Comparison of ENCODE assay signal across 9 mouse cellular contexts in the genomic region with DNA sequence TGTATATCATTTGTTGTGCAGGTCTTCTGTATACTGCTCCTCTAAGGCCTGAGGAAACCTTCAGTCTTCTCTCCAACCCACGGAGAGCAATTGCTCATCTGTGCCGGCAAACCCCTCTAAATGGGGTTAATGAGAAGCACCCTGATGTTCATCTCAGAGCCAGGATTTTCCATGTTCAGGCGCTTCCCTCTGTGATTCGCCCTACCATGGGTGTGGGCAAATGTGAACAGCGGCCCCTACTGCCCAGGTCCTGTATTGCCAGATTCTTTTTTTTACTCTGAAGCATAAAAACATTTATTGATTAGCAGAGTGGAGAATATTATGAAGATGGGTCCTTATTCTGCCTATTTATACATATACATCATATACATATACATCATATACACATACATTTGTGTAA.
DNase-seq lines count a peak whose midpoint lies in the region; ATAC-seq and TF ChIP-seq lines count a peak whose summit lies in the region.
"Had no signal": no experiment of that assay in that cellular context is flagged by ENCODE, and none has a peak within 500 bp of the region (broad histone marks: within the 10 kb centered on the region; RNA-seq: fewer than 3 reads in every experiment).

No protein-coding gene starts in this region.

- no peak overlapping the region for H3K9ac ChIP-seq in liver, adult 2 months (ENCODE audit: low read depth, low read length)
- H3K9ac ChIP-seq in liver, embryonic 12.5 days: no peak overlapping the region

- no peaks in the 10 kb centered on the region for H3K36me3 ChIP-seq in liver, adult 2 months (ENCODE audit: control insufficient read depth, insufficient read depth, low read length)
- no peaks in the 10 kb centered on the region for H3K36me3 ChIP-seq in liver, embryonic 12.5 days

- no peaks in the 10 kb centered on the region for H3K4me1 ChIP-seq in liver, adult 2 months (ENCODE audit: control insufficient read depth, insufficient read depth, low read length)
- H3K4me1 ChIP-seq in liver, embryonic 12.5 days: no peaks in the 10 kb centered on the region
- peaks cover 4% of the 10 kb centered on the region for H3K4me1 ChIP-seq in embryonic fibroblast, embryonic 13.5 days (ENCODE audit: control insufficient read depth, insufficient read depth, low read length)

- no peak for ATAC-seq in liver, embryonic 12.5 days
- ATAC-seq in erythroid progenitor cell, adult 5-6 weeks (replicated peaks; ENCODE audit: low FRiP score, poor library complexity, severe bottlenecking): no peak

- no peak overlapping the region for H3K27ac ChIP-seq in liver, adult 2 months (replicated peaks; ENCODE audit: insufficient read depth, low read depth, low read length)
- no peak overlapping the region for H3K27ac ChIP-seq in liver, embryonic 12.5 days
- no peak overlapping the region for H3K27ac ChIP-seq in embryonic fibroblast, embryonic 13.5 days (ENCODE audit: insufficient read depth, low read length)
- H3K27ac ChIP-seq: macrophage had no signal

- 38% methylated on average over 5 of the region's 5 CpGs for WGBS in liver, adult 2 months
- WGBS in liver, embryonic 12.5 days (ENCODE audit: insufficient replicate concordance): 33% methylated on average over 5 of the region's 5 CpGs

- H3K79me2 ChIP-seq in liver, adult 2 months (ENCODE audit: control insufficient read depth, insufficient read depth, low read length): no peaks in the 10 kb centered on the region

- no peak overlapping the region for H3K4me3 ChIP-seq in liver, adult 2 months (ENCODE audit: insufficient read depth, low read depth, low read length)
- H3K4me3 ChIP-seq in liver, embryonic 12.5 days: no peak overlapping the region
- no peak overlapping the region for H3K4me3 ChIP-seq in embryonic fibroblast, embryonic 13.5 days (ENCODE audit: insufficient read depth, low read length)

- DNase-seq in liver, adult 2 months (ENCODE audit: extremely low read depth, low read depth, low spot score): peak; percentile 4
- peak; percentile 8 for DNase-seq in MN1 (ENCODE audit: low spot score)
- DNase-seq in brain, adult 2 months (ENCODE audit: low read depth, low spot score): peak; percentile 71
- DNase-seq in layer of hippocampus, postnatal 10 days (ENCODE audit: low spot score in 2 of 2): peak; percentile 45 to 65
- peak; percentile 37 for DNase-seq in naive thymus-derived CD4-positive, alpha-beta T cell, adult 2 months (ENCODE audit: low read depth)

- H3K27me3 ChIP-seq in liver, adult 2 months (ENCODE audit: control insufficient read depth, insufficient read depth, low read length): no peaks in the 10 kb centered on the region
- no peaks in the 10 kb centered on the region for H3K27me3 ChIP-seq in liver, embryonic 12.5 days (replicated peaks)

- no peak overlapping the region for H3K4me2 ChIP-seq in liver, embryonic 12.5 days

- TF ChIP-seq POLR2A in liver, adult 2 months (IDR thresholded peaks at IDR 0.05; ENCODE audit: extremely low read depth, insufficient read depth, low read length): no peak
- no peak for TF ChIP-seq POLR2A in embryonic fibroblast, embryonic 13.5 days (IDR thresholded peaks at IDR 0.05; ENCODE audit: low read depth, low read length)

- TF ChIP-seq CTCF in liver, adult 2 months (IDR thresholded peaks at IDR 0.05; ENCODE audit: low read depth, low read length): peak; percentile 63
- TF ChIP-seq CTCF in embryonic fibroblast, embryonic 13.5 days (IDR thresholded peaks at IDR 0.05; ENCODE audit: borderline replicate concordance, insufficient read depth, low read length): peak; percentile 46; the same call in 1 of the 2 replicates

- no peaks in the 10 kb centered on the region for H3K9me3 ChIP-seq in liver, embryonic 12.5 days (replicated peaks)

Comparison
In these comparisons a context has a peak if more than half of its experiments do, and no peak if none do; other contexts are left out.
1. DNase-seq: peak in every context shown above with its lines; median percentile 71 in brain, adult 2 months; 55 in layer of hippocampus, postnatal 10 days; 37 in naive thymus-derived CD4-positive, alpha-beta T cell, adult 2 months; 8 in MN1; 4 in liver, adult 2 months.